Mouse (Mus musculus) CH12F3 (cell line): ENCODE data around the gene Tmem221.

Experiments
- in situ Hi-C: fragments of 300-500 bp; cut with MboI; formaldehyde crosslinking; loops from 2 replicates; pipeline ENCODE4 v1.14.3; 2020; ENCODE audit warnings: low sequenced_read_pairs

Tmem221 gene

GRCm38 (mm10) chr8:71579009-71579408, 20.3 kb upstream of the Tmem221 start:
- in situ Hi-C loops: no loop called here

GRCm38 (mm10) chr8:71577856-71578387, 19.3 kb upstream of the Tmem221 start:
- in situ Hi-C loops: no loop called here

GRCm38 (mm10) chr8:71575020-71575419, 16.3 kb upstream of the Tmem221 start:
- in situ Hi-C loops: no loop called here

- in situ Hi-C loops: no loop called here
These were observed 15.8 kb upstream of the Tmem221 start for GRCm38 (mm10) chr8:71574426-71574825.

- in situ Hi-C loops: no loop called here
These were observed 14.4 kb upstream of the Tmem221 start for GRCm38 (mm10) chr8:71572847-71573633.

- in situ Hi-C loops: no loop called here
These were observed 13.4 kb upstream of the Tmem221 start for GRCm38 (mm10) chr8:71572077-71572476.

GRCm38 (mm10) chr8:71570291-71570954, 11.8 kb upstream of the Tmem221 start:
- in situ Hi-C loops: no loop called here

GRCm38 (mm10) chr8:71569366-71570290, 11.0 kb upstream of the Tmem221 start:
- in situ Hi-C loops: loop anchor here (10.0 kb wide), 1 partner anchor 85 kb away; no protein-coding TSS in a partner anchor

- in situ Hi-C loops: loop anchor here (10.0 kb wide), 1 partner anchor 86 kb away; no protein-coding TSS in a partner anchor
These were observed 10.3 kb upstream of the Tmem221 start for GRCm38 (mm10) chr8:71568941-71569340.

- in situ Hi-C loops: loop anchor here (10.0 kb wide), 1 partner anchor 86 kb away; no protein-coding TSS in a partner anchor
These were observed 9.8 kb upstream of the Tmem221 start, which contains the start of gene Slc27a1 for GRCm38 (mm10) chr8:71568387-71568937. Gene Slc27a1 (plus strand): TSS chr8:71568882.

- in situ Hi-C loops: loop anchor here (10.0 kb wide), 1 partner anchor 87 kb away; no protein-coding TSS in a partner anchor
These were observed 8.9 kb upstream of the Tmem221 start for GRCm38 (mm10) chr8:71567587-71567986.

GRCm38 (mm10) chr8:71566501-71566900, 7.8 kb upstream of the Tmem221 start, which contains the start of gene Nxnl1:
Gene Nxnl1 (minus strand): TSS chr8:71566601.
- in situ Hi-C loops: loop anchor here (10.0 kb wide), 1 partner anchor 88 kb away; no protein-coding TSS in a partner anchor

- in situ Hi-C loops: loop anchor here (10.0 kb wide), 1 partner anchor 91 kb away; no protein-coding TSS in a partner anchor
These were observed 5.3 kb upstream of the Tmem221 start for GRCm38 (mm10) chr8:71563992-71564391.

GRCm38 (mm10) chr8:71562751-71563150, 4.1 kb upstream of the Tmem221 start:
- in situ Hi-C loops: loop anchor here (10.0 kb wide), 1 partner anchor 92 kb away; no protein-coding TSS in a partner anchor

GRCm38 (mm10) chr8:71561401-71561800, 2.7 kb upstream of the Tmem221 start:
- in situ Hi-C loops: loop anchor here (10.0 kb wide), 1 partner anchor 93 kb away; no protein-coding TSS in a partner anchor

GRCm38 (mm10) chr8:71560765-71561164, 2.1 kb upstream of the Tmem221 start:
- in situ Hi-C loops: loop anchor here (10.0 kb wide), 1 partner anchor 94 kb away; no protein-coding TSS in a partner anchor

GRCm38 (mm10) chr8:71560071-71560470, 1.4 kb upstream of the Tmem221 start:
- in situ Hi-C loops: loop anchor here (10.0 kb wide), 1 partner anchor 95 kb away; no protein-coding TSS in a partner anchor

- in situ Hi-C loops: no loop called here
These were observed 453 bp upstream of the Tmem221 start for GRCm38 (mm10) chr8:71558958-71559690.

- in situ Hi-C loops: no loop called here
These were observed 4.0 kb downstream of the Tmem221 start for GRCm38 (mm10) chr8:71554644-71555043.
